Mouse (Mus musculus) testis, postnatal 10 days (tissue): ENCODE results near the gene Drc3.
A peak's percentile ranks its signal among the peaks of the same experiment; 100 is the strongest.

Source experiments
- DNase-seq: peaks from one replicate; pipeline ENCODE4 v3.0.0; 2021; ENCODE audit warnings: low spot score

The Drc3 gene

GRCm38 (mm10) chr11:60338291-60338690 is 14.8 kb upstream of the Drc3 start:
- peak; percentile 69 for DNase-seq

- DNase-seq, result no peak
Observed at GRCm38 (mm10) chr11:60339361-60339760, 13.8 kb upstream of the Drc3 start.

DNA sequence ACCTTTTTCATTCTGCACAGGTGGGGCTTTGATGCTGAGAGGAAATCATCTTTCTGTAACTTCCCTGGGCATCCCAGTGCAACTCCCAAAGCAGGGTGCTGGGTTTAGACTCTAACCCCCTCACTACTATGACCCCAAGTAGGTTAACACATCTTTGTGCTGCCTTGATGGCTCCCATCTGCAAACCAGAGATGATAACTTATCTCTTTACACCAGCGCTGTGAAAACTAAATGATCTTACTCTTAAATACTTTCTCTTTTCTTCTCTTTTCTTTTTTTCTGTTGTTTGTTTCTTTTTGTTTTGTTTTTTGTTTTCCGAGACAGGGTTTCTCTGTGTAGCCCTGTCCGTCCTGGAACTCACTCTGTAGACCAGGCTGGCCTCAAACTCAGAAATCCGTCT is 7.3 kb upstream of the Drc3 start:
- DNase-seq, result no peak

DNA sequence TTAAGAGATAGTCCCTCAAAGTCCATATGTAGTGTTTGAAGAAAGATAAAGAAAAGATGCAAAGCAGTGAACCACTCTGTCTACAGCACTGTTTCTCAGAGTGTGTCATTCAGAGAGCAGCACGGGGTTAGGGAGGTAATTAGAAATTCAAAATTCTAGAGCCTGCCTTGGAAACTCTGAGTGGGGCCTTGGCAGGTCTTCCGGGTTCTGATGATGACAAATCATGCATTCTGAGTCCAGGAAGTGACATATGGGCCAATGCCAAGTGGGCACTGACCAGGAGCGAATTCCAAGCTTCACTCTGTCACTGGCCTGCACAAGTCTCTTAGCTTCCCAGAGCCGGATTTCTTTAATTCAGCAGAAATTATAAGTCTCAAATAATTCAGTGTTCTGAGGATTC is 6.6 kb upstream of the Drc3 start:
- DNase-seq, result no peak

DNA sequence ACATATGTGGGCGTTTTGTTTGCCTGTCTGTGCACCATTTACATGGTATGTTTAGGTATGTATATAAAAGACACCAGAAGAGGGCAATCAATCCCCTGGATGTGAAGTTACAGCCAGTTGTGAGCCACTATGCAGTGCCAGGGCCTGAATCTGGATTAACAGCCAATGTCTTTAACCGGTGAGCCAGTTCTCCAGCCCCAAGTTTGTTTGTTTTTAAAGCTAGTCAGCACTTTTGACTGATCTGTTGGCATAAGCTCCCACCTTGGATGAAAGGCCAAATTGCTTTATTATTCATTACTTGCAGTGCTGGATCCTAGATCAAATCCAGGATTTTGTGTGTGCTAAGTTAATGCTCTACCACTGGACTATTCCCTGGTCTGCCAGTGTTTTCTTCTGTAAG is 1.7 kb upstream of the Drc3 start:
- DNase-seq, result no peak

DNA sequence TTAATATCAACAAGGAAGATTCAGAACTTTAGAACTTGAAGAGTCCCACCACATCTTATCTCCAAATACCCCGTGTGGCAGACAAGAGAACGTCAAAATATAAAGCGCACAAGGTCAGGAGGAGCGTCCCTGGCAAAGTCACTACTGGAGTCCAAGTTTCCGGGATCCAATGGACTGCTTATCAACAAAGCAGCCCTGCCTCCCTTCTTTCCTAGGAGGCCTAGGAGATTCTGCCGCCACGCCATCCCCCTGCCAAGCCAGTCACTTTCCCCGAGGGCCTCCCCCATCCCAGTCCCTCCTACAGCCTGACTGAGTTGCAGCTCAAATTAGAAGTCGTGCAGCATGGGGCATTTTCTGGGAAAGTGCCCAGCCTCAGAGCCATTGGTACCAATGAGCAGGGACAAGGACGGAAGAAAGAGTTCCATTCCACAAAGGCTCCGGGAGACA is 1.2 kb upstream of the Drc3 start:
- DNase-seq, result peak; percentile 64

- no peak for DNase-seq
Observed at GRCm38 (mm10) chr11:60355952-60356351, 2.8 kb downstream of the Drc3 start.

DNA sequence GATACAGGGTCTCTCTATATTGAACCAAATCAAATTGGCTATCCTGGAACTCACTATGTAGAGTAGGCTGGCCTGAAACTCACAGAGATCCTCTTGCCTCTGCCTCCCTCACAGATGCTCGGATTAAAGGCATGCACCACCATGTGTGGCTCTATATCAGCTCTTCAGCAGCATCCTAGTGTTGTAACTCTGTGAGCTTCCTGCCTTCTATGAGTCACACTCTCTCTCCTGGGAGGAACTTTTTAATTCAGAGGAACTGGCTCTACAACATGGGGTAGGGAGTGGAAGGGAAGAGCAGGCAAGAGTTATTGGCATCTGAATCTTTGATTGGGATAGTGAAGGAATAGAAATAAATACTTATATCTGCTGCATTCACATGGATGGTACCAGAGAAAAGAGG is 4.0 kb downstream of the Drc3 start:
- no peak for DNase-seq

DNA sequence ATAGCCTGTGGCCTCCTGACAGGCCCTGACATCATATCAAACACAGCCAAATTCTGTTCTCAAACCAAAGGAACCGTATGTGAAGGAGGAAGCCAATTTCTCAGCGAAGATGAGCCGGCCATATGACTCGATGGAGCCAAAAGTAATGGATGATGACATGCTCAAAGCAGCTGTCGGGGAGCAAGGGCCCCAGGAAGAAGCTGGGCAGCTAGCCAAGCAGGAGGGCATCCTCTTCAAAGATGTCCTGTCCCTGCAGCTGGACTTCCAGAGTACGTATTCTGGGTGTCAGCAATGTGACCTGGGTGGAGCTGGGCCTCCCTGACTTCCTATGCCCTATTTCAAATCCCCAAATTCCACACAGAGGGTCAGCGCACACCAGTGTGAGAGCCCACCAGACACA is 5.4 kb downstream of the Drc3 start:
- DNase-seq, result no peak

- no peak for DNase-seq
Observed at GRCm38 (mm10) chr11:60359138-60359537, 6.0 kb downstream of the Drc3 start.

GRCm38 (mm10) chr11:60359936-60360335 is 6.8 kb downstream of the Drc3 start:
- no peak for DNase-seq

- DNase-seq, result no peak
Observed at GRCm38 (mm10) chr11:60360631-60361201, 7.6 kb downstream of the Drc3 start.

GRCm38 (mm10) chr11:60366239-60367019 is 13.3 kb downstream of the Drc3 start:
- no peak for DNase-seq

DNA sequence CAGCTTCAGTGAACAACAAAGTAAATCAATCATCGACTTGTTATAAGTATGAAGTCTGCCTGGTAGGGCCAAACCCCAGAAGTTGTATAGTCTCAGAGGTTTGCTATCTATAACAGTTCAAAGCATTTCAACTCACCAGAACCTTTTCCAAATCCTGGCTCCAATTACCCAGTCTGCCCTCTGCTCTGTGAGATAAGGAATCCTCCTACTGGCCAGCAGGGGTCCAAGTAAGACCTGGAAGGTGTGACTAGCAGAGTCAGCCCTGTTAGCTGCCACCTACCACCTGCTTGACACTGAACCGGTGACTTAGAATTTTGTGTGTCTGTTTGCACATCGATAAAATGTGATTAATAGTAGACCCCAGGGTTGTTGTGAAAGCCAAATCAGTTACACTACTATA is 14.1 kb downstream of the Drc3 start:
- DNase-seq, result no peak

DNA sequence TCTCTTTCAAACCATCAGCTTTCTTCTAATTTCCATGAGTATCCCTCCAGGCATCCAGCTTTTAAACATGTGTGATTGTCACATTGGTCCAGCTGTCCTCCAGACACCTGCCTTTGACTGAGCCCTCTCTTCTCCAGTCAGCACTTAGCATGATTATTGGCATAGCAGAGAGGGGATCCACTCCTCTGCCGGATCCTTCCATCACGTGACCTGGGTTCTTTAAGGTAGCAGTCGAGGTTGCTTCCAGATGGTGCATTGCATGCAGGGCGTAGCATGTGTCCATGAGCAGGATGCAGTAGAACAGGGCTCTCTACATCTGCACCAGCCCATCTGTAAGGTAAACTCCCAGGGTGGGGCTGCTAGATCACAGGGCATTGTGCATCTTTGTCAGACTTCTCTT is 15.8 kb downstream of the Drc3 start:
- DNase-seq, result no peak

DNA sequence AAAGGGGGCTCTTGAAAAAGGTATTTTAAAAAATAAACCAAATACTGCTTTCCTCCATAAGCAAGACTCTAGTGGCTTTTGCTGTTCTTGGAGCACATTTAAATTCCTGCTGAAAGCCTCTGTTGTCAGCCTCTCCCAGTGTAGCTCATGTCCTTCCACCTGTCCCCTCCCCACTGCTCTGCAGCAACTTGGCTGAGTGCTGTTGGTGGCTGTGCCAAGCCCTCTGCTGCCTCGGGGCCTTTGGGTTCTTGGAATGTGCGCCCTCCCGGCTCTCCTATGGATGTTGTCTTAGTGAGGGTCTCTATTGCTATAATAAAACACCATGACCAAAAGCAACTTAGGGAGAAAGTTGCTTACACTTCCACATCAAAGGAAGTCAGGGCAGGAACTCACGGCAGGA is 16.3 kb downstream of the Drc3 start:
- DNase-seq, result no peak

DNA sequence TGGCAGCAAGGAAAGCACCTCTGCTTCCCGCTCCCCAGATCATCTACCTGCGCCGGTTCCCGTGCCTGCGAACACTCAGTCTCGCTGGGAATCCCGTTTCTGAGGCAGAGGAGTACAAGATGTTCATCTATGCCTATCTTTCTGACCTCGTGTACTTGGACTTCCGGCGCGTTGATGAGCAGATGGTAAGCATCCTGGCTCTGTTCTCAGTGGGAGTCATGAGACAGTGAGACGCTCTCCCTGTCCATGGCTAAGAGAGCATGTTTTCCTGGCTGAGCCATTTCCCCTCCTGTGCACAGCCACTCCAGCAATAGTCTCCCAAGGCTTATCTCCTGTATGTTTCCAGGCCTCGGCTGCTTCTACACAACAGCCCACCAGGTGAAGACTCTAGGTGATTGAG is 17.3 kb downstream of the Drc3 start:
- no peak for DNase-seq

DNA sequence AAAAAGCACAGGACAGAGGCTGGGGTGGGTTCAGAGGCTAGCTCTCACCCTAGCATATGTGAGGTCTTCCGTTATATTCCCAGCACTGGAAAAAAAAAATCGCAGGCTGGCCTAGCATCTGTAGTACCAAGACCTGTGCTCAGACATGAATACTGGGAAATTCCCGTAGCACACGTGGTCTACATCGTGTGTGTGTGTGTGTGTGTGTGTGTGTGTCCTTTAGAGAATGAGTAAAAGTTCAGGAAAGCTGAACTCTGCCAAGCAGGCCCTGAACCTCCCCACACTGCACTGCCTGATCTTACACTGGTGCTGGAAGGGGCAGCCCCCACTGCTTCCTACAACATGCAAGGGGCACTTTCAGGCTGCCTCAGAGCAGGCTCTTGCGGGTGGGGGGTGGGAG is 21.4 kb downstream of the Drc3 start:
- no peak for DNase-seq

DNA sequence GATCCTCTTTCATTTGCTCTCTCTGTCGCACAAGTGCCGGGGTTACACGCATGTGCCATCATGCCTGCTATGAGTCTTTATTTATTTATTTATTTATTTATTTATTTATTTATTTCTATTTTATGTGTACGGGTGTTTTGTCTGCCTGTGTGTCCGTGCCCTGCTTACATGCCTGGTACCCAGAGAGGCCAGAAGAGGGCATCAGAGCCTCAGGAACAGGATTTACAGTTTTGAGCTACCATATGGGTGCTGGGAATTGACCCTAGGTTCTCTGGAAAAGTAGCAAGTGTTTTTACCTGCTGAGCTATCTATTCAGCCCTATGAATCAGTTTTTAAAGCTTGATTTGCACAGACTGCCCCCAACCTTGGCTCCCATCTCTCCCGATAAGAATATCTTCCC is 30.4 kb downstream of the Drc3 start:
- no peak for DNase-seq

GRCm38 (mm10) chr11:60384762-60385421 is 31.8 kb downstream of the Drc3 start:
- no peak for DNase-seq

DNA sequence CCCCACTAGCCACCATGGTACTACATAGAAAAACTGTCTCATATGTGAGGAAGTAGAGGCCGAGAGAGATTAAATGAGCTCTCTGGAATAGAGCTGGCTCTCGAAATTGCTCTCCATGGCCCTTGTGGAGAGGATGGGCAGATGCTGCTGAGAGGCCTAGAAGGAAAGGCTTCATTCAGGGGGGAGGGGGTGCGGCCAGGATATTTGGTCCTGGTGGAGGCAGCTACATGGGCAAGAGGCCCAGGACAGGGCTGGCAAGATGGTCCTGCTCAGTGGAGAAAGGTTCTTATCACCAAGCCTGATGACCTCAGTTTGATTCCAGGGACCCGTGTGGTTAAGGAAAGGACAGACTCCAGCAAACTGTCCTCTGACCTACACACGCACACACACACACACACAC is 32.8 kb downstream of the Drc3 start:
- DNase-seq, result no peak

GRCm38 (mm10) chr11:60387944-60388343 is 34.8 kb downstream of the Drc3 start:
- no peak for DNase-seq

DNA sequence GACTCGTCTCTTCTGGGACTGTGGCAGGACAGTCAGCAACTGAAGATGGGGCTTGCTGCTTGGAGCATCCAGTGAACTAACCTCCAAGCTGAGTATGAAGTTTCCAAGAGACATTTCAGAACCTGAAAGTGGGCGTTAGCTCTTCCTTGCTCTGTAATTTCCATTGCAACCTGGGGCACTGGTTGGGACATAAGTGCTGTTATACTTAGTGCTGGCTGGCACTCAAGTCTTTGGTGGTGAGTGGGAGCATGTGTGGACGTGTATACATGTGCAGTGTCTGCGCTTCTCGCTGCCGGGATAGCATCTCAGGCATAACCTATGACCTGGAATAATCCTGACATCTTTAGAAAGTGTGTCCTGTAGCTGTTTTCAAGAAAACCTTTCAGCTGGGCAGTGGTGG is 38.2 kb downstream of the Drc3 start:
- DNase-seq, result no peak
